Mouse (Mus musculus) embryonic fibroblast, embryonic 13.5 days (primary cell): ENCODE results near the gene Rufy3.

ENCODE experiments used
- CTCF ChIP-seq: IDR thresholded peaks from 2 replicates; pipeline ENCODE4 v1.5.1; 2011; ENCODE audit warnings: mild to moderate bottlenecking, control low read depth, low read length, moderate library complexity, borderline replicate concordance; ENCODE audit not compliant: insufficient read depth
- POLR2A ChIP-seq: IDR thresholded peaks from 2 replicates; pipeline ENCODE4 v1.6.1; 2011; ENCODE audit warnings: low read depth, mild to moderate bottlenecking, control low read depth, low read length, moderate library complexity

- TF ChIP-seq POLR2A (no peak), CTCF (no peak)
These were observed 99.0 kb downstream of the Rufy3 start for GRCm38 (mm10) chr5:88663875-88664274.
